8 mouse cellular contexts compared by ENCODE assay signal in the genomic region with DNA sequence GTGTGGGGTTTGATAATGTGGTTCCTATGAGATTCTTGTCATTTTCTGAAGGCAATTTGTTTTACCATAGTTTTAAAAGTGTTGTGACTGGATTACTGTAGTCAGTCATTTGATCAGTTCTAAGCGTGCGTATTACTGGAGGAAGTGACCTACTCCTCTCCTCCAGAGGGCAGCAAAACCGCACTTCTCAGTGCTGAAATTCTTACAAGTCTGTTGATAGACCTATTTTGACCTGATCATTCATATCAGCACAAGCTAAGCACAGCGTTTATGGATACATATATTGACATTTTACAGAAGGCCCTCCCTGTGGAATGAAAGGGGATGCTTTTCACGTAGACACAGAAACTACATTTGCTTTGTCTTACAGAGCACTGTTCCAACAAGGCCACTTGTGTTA.
DNase-seq lines count a peak whose midpoint lies in the region.

No protein-coding gene starts in this region.

- intact Hi-C loops in left cerebral cortex, postnatal 4 days (cut with DNase I): loop anchor here (2.0 to 5.0 kb wide), 2 partner anchors 312 to 425 kb away; no protein-coding TSS in a partner anchor

- DNase-seq in heart, adult 18-20 months: peak; percentile 10 to 39
- DNase-seq in heart, adult 8-10 months (ENCODE audit: low spot score): no peak
- peak; percentile 34 for DNase-seq in right cerebral cortex, postnatal 14 days
- DNase-seq in right cerebral cortex, postnatal 25 days: no peak
- DNase-seq in embryo, embryonic 9.5 days (ENCODE audit: extremely low spot score): peak; percentile 21
- peak; percentile 22 for DNase-seq in left cerebral cortex, postnatal 4 days
- peak; percentile 28 for DNase-seq in retina, adult 2 months (ENCODE audit: low read depth, low spot score)
- no peak for DNase-seq in natural killer cell, adult 2 months (ENCODE audit: low spot score in 2 of 2)

Comparison
In these comparisons a context has a peak if more than half of its experiments do, and no peak if none do; other contexts are left out.
1. DNase-seq: peak in heart, adult 18-20 months (2 of 2), right cerebral cortex, postnatal 14 days (single experiment), embryo, embryonic 9.5 days (single experiment), left cerebral cortex, postnatal 4 days (single experiment) and retina, adult 2 months (single experiment); none in heart, adult 8-10 months (single experiment), right cerebral cortex, postnatal 25 days (single experiment) and natural killer cell, adult 2 months (0 of 2).